Mouse (Mus musculus) fat pad, adult 2 months (tissue): Measurements from ENCODE around the gene Dand5.

Source experiments
- DNase-seq: peaks from one replicate; pipeline ENCODE4 v3.0.0-alpha.2; 2011; ENCODE audit warnings: low read depth, low spot score; ENCODE audit errors: extremely low read depth

The Dand5 gene

DNA sequence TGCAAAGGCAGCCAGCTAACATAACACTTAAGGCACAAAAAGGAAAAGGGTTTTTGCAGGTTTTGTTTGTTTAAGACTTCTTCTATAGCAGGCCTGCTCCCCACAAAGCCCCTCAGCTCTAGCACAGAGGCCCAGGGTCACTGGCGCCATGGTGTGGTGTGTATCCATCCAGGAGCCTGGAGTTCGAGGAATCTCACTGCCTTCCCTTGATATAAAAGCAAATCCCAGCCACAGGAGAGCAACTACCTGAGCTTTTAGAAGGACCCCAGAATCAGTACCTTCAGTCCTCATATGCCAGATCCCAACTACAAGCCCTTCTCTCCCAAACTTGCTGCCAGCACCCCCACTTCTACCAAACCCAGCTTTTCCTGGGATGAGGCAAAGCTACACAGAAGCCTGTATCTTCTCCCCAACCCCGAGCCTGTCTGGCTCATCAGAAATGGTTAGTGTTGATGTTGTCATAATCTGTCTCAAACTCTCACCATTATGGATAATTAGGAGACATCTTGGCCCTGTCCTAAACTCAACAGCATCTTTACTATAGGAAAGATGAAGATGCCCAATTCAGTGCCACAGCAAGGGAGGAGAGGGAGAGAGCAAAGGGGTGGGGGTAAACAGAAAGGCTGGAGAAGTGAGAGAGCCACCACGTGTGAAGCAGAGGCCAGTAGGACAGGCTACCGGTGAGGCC lies 51.5 kb downstream of the Dand5 start:
- no peak for DNase-seq

DNA sequence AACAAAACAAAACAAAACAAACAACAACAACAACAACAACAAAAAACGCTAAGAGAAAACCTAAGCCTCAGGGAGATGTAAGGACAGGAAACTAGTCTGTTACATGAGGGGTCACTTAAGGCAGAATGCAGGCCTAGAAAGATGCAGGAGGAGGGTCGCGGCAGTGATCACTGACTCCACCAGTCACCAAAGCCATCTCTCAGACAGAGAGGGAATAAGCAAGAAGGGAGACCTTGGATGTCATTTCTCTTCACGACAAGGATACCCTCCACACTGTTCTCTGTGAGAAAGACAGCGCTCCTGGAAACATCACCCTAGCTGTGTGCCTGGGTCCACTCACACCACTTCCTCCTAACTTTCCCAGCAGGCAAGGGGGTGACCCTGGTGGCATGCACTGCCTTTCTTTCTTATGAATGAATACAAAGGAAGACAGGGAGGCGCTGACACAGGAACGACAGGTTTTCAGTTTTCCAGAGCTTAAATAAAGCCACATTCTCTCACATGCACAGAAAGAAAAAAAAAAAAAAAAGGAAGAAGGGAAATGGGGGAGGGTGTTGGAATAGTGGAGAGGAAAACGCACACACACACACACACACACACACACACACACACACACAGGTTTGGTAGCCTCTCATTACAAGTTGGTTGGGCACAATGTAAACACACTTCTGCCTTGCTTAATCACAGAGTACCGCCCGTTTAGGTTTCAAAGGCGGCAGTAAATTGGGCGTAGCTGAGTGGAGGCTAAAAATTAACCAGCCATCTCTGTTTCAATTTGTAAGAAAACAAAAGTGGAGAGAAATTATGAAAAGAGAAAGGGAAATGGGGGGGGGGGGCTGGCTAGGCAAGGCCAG lies 52.3 kb downstream of the Dand5 start:
- DNase-seq, result no peak

DNA sequence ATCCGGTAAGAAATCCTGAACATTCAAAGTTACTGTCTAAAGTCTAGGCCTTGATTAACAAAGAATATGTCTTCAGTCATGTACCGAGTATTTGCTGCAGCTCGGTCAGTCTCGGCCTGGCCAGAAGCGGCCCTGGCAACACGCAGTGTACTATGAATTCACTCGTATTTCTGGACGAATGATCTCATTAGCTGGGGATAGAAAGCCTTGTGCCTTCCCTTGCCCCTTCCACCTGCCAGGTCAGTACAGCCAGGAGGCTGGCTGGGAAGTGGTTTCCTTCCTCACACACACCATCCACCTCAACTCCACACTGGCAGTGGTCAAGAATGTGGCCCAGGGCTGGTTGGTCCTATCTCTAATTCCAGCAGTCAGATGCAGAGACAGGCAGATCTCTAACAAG lies 53.3 kb downstream of the Dand5 start:
- DNase-seq, result no peak

DNA sequence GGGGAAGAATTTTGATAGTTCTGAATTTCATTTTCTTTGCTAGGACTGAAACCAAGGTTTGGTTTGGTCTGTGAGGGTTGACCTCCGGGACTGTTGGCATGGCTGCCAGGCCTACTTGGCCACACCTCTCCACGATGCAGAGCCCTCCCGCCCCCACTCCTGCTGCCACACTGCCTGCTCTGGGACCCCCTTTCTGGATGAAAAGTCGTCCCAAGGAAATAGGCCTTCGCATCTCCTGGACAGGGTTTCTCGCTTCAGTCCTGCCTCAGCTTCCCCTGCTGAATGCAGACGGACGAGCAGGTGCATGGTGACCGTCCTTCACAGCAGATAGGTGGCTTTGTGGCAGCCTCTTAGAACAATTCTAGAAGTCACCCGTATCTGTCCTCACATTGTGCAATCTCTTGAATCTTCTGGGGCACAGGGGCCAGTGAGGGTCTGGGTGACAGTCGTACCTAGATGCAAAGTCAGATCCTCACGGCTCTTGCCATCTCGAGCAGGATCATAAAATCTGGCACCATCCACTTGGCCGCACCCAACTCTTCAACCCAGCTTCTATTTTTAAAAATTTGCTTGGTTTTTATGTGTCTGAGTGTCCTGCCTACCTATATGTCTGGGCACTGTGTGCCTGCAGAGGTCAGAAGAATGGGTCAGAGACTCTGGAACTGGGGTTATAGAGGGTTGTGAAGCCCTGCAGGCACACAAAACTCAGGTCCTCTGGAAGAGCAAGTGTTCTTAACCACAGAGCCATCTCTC lies 54.1 kb downstream of the Dand5 start:
- DNase-seq, result no peak

DNA sequence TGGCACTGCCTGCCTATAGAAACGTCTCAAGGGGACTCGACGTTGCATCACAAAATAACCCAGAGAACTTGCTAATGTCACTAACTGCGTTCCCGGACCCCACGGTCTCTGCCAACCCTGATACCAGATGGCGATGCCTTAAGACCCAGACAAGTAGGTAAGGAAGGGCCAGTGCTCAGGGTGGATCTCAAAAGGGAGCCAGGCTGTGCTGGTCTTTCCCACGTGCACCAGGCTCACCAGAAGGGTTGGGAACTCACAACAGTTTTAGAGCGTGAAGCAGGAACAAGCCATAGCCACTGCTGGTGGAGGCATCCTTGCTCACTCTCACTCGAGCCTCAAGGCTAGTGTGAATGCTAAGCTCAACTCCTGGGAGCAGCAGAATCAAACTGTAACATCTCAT lies 55.4 kb downstream of the Dand5 start:
- no peak for DNase-seq

DNA sequence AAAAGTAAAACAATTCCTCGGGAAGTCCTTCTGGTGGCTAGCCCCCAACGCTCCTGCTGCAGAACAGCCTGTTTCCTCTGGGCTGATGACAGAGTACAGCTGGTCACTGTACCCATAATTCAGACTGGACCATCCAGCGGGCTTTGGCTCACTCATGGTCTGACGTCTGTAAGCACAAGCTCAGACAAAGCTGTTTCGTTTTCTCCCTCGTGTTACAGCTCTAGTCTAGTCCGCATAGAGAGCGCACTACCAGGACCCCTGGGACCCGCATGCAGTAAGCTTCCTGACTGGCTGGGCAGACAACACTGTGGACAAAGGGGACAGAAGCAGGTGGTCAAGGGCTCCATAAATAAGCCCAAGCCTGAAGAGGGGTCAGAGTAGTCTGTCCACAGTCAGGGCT lies 56.2 kb downstream of the Dand5 start:
- no peak for DNase-seq

DNA sequence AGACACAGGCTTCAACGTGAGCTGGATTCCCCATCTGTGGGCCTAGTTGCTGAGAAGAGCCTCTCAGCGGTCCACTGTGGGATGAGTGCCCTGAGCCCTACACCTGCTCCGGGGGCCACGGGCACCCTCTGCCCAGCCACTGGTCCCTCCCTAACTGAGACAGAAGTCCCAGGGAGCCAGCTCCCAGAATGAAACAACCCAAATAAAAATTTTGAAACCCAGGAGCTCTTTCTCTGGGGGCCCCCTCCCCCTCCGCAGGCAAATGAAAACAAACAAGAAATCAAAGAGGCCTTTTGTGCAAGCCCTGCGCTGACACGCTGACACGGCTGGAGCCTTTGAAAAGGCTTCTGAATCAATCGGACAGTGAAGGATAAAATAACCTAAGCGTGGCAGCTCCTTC lies 57.0 kb downstream of the Dand5 start:
- DNase-seq, result no peak
